Mouse (Mus musculus) T-helper 1 cell (primary cell): ENCODE data around the gene Mbd5.

Experiments used
- in situ Hi-C: fragments of 300-600 bp; cut with MboI, MseI; formaldehyde crosslinking; loops from one replicate; pipeline ENCODE4 v1.15.1; 2025; ENCODE audit warnings: high pct_unique_total_duplicates

Mbd5 gene

GRCm38 (mm10) chr2:48948841-48949584, at the start of gene Mbd5:
Mbd5 (plus strand) TSS chr2:48949508.
- in situ Hi-C loops: no loop called here

GRCm38 (mm10) chr2:48908866-48909265, 40.4 kb upstream of the Mbd5 start:
- in situ Hi-C loops: loop anchor here (10.0 to 25.0 kb wide), 2 partner anchors 406 to 1378 kb away; partner anchors contain the start of gene Mmadhc

GRCm38 (mm10) chr2:48914185-48914584, 35.1 kb upstream of the Mbd5 start:
- in situ Hi-C loops: loop anchor here (25.0 kb wide), 1 partner anchor 1373 kb away; the partner anchor contains the start of gene Mmadhc

- in situ Hi-C loops: loop anchor here (25.0 kb wide), 1 partner anchor 1371 kb away; the partner anchor contains the start of gene Mmadhc
Observed at GRCm38 (mm10) chr2:48915832-48916231, 33.5 kb upstream of the Mbd5 start.

- in situ Hi-C loops: loop anchor here (10.0 kb wide), 1 partner anchor 800 kb away; no protein-coding TSS in a partner anchor
Observed at GRCm38 (mm10) chr2:48935058-48935457, 14.2 kb upstream of the Mbd5 start.

GRCm38 (mm10) chr2:48947761-48948160, 1.5 kb upstream of the Mbd5 start:
- in situ Hi-C loops: no loop called here

GRCm38 (mm10) chr2:48949743-48950251, 489 bp downstream of the Mbd5 start:
- in situ Hi-C loops: no loop called here

GRCm38 (mm10) chr2:48950252-48950315, 776 bp downstream of the Mbd5 start, which contains the start of gene Orc4:
Orc4 (minus strand) TSS chr2:48950277.
- in situ Hi-C loops: no loop called here

- in situ Hi-C loops: no loop called here
Observed at GRCm38 (mm10) chr2:48950316-48950880, 1.1 kb downstream of the Mbd5 start.

- in situ Hi-C loops: no loop called here
Observed at GRCm38 (mm10) chr2:48956591-48956990, 7.3 kb downstream of the Mbd5 start.

- in situ Hi-C loops: no loop called here
Observed at GRCm38 (mm10) chr2:48978920-48979319, 29.6 kb downstream of the Mbd5 start.

GRCm38 (mm10) chr2:48990322-48990721, 41.0 kb downstream of the Mbd5 start:
- in situ Hi-C loops: no loop called here

- in situ Hi-C loops: no loop called here
Observed at GRCm38 (mm10) chr2:49040481-49040880, 91.2 kb downstream of the Mbd5 start.

GRCm38 (mm10) chr2:49050030-49050429, 100.7 kb downstream of the Mbd5 start:
- in situ Hi-C loops: no loop called here

GRCm38 (mm10) chr2:49067886-49068285, 118.6 kb downstream of the Mbd5 start:
- in situ Hi-C loops: no loop called here

- in situ Hi-C loops: no loop called here
Observed at GRCm38 (mm10) chr2:49084966-49085365, 135.7 kb downstream of the Mbd5 start.

GRCm38 (mm10) chr2:49090771-49091170, 141.5 kb downstream of the Mbd5 start:
- in situ Hi-C loops: no loop called here

GRCm38 (mm10) chr2:49096765-49097164, 147.5 kb downstream of the Mbd5 start:
- in situ Hi-C loops: no loop called here

GRCm38 (mm10) chr2:49108906-49109305, 159.6 kb downstream of the Mbd5 start:
- in situ Hi-C loops: no loop called here

- in situ Hi-C loops: loop anchor here (10.0 kb wide), 1 partner anchor 1825 kb away; no protein-coding TSS in a partner anchor
Observed at GRCm38 (mm10) chr2:49119875-49120274, 170.6 kb downstream of the Mbd5 start.

- in situ Hi-C loops: loop anchor here (10.0 kb wide), 1 partner anchor 1823 kb away; no protein-coding TSS in a partner anchor
Observed at GRCm38 (mm10) chr2:49121603-49122002, 172.3 kb downstream of the Mbd5 start.

- in situ Hi-C loops: no loop called here
Observed at GRCm38 (mm10) chr2:49142186-49142585, 192.9 kb downstream of the Mbd5 start.

GRCm38 (mm10) chr2:49153649-49154048, 204.3 kb downstream of the Mbd5 start:
- in situ Hi-C loops: loop anchor here (25.0 kb wide), 1 partner anchor 641 kb away; no protein-coding TSS in a partner anchor
